In the genomic region with DNA sequence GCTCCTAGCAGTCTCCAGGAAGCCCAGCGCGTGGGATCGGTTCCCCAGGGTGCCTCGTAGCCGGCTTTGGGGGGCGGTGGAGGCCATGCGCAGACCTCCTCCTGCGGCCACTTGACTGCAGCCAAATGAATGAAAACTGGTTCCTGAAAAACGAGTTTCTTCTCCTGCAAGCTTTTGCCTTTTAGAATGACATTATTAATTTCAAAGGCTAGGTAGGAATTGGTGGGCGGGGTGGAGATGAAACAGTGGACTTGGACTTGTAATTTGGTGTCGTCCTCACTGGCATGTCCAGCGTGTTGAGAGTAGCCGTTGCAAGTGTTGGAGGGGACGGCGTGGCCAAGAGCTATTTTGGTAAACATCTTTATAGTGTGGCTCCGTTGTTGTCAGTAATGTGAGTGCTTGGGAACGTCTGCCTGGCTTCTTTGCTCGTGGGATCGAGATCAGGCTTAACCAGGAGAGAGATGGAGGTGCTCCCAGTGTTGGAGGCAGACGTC, we compare ENCODE assay signal across 8 mouse cellular contexts. TPM values are rescaled to one million over a fixed set of nuclear protein-coding genes. Genes with fewer than 3 reads are reported as not detected.
DNase-seq lines count a peak whose midpoint lies in the region; ATAC-seq and TF ChIP-seq lines count a peak whose summit lies in the region.

No protein-coding gene starts in this region.

- H3K4me2 ChIP-seq in neural tube, embryonic 11.5 days (ENCODE audit: low read depth), result peak overlapping the region; percentile 83
- H3K4me2 ChIP-seq in forebrain, embryonic 12.5 days, result peak overlapping the region; percentile 71
- peak overlapping the region; percentile 80 for H3K4me2 ChIP-seq in limb, embryonic 14.5 days (replicated peaks; ENCODE audit: low read depth, low read length, severe bottlenecking)
- peak overlapping the region; percentile 77 for H3K4me2 ChIP-seq in stomach, embryonic 16.5 days (ENCODE audit: low read depth, low read length)

- no peak for TF ChIP-seq POLR2A in limb, embryonic 14.5 days (IDR thresholded peaks at IDR 0.05; ENCODE audit: borderline replicate concordance, extremely low read depth, insufficient read depth, insufficient read length)

- no peak for ATAC-seq in neural tube, embryonic 11.5 days (ENCODE audit: insufficient read depth, low FRiP score, low TSS enrichment)
- ATAC-seq in forebrain, embryonic 12.5 days (ENCODE audit: low FRiP score), result no peak
- no peak for ATAC-seq in limb, embryonic 14.5 days (ENCODE audit: low FRiP score, low read depth)
- ATAC-seq in stomach, embryonic 16.5 days (ENCODE audit: insufficient read depth, low FRiP score), result no peak

- H3K4me3 ChIP-seq in neural tube, embryonic 11.5 days (ENCODE audit: low read depth, low read length), result peak overlapping the region; percentile 85
- peak overlapping the region; percentile 91 for H3K4me3 ChIP-seq in forebrain, embryonic 12.5 days (replicated peaks)
- H3K4me3 ChIP-seq in limb, embryonic 14.5 days (replicated peaks; ENCODE audit: low read length), result peak overlapping the region; percentile 60
- peak overlapping the region; percentile 96 for H3K4me3 ChIP-seq in stomach, embryonic 16.5 days (replicated peaks; ENCODE audit: low read length)

- H3K36me3 ChIP-seq in neural tube, embryonic 11.5 days (ENCODE audit: control insufficient read depth, insufficient read depth, low read length), result peaks cover 11% of the 10 kb centered on the region; the same call in 1 of the 2 replicates
- H3K36me3 ChIP-seq in forebrain, embryonic 12.5 days (replicated peaks), result peaks cover 21% of the 10 kb centered on the region
- peaks cover 20% of the 10 kb centered on the region for H3K36me3 ChIP-seq in limb, embryonic 14.5 days (ENCODE audit: control insufficient read depth, insufficient read depth, low read length)
- peaks cover 16% of the 10 kb centered on the region for H3K36me3 ChIP-seq in stomach, embryonic 16.5 days (ENCODE audit: control insufficient read depth, insufficient read depth, low read length)

- H3K27me3 ChIP-seq in neural tube, embryonic 11.5 days (ENCODE audit: control insufficient read depth, insufficient read depth, low read length), result no peaks in the 10 kb centered on the region
- no peaks in the 10 kb centered on the region for H3K27me3 ChIP-seq in forebrain, embryonic 12.5 days
- H3K27me3 ChIP-seq in limb, embryonic 14.5 days (ENCODE audit: control insufficient read depth, insufficient read depth, low read length), result no peaks in the 10 kb centered on the region
- no peaks in the 10 kb centered on the region for H3K27me3 ChIP-seq in stomach, embryonic 16.5 days (ENCODE audit: control insufficient read depth, insufficient read depth, low read length)

- no peaks in the 10 kb centered on the region for H3K9me3 ChIP-seq in neural tube, embryonic 11.5 days (ENCODE audit: control insufficient read depth, low read length)
- H3K9me3 ChIP-seq in forebrain, embryonic 12.5 days, result no peaks in the 10 kb centered on the region
- no peaks in the 10 kb centered on the region for H3K9me3 ChIP-seq in limb, embryonic 14.5 days (ENCODE audit: control insufficient read depth, low read length)
- H3K9me3 ChIP-seq in stomach, embryonic 16.5 days (replicated peaks; ENCODE audit: control insufficient read depth, low read length), result no peaks in the 10 kb centered on the region

- H3K27ac ChIP-seq in neural tube, embryonic 11.5 days (ENCODE audit: low read depth, low read length), result peak overlapping the region; percentile 94
- H3K27ac ChIP-seq in forebrain, embryonic 12.5 days, result peak overlapping the region; percentile 99
- peak overlapping the region; percentile 94; the same call in 1 of the 2 replicates for H3K27ac ChIP-seq in limb, embryonic 14.5 days (replicated peaks; ENCODE audit: low read depth, low read length)
- peak overlapping the region; percentile 96 for H3K27ac ChIP-seq in stomach, embryonic 16.5 days (ENCODE audit: low read length)

- H3K9ac ChIP-seq in neural tube, embryonic 11.5 days (ENCODE audit: low read length), result peak overlapping the region; percentile 91
- H3K9ac ChIP-seq in forebrain, embryonic 12.5 days, result peak overlapping the region; percentile 98
- H3K9ac ChIP-seq in limb, embryonic 14.5 days (ENCODE audit: low read depth, low read length, severe bottlenecking), result peak overlapping the region; percentile 74
- peak overlapping the region; percentile 95 for H3K9ac ChIP-seq in stomach, embryonic 16.5 days (ENCODE audit: low read length)

- under 1% methylated on average over 20 of the region's 20 CpGs for WGBS in neural tube, embryonic 11.5 days
- under 1% methylated on average over 20 of the region's 20 CpGs for WGBS in forebrain, embryonic 12.5 days
- WGBS in limb, embryonic 14.5 days, result under 1% methylated on average over 20 of the region's 20 CpGs
- WGBS in stomach, embryonic 16.5 days, result under 1% methylated on average over 20 of the region's 20 CpGs

- H3K4me1 ChIP-seq in neural tube, embryonic 11.5 days (ENCODE audit: control insufficient read depth, insufficient read depth, low read length), result peaks cover 11% of the 10 kb centered on the region; the same call in 1 of the 2 replicates
- H3K4me1 ChIP-seq in forebrain, embryonic 12.5 days, result peaks cover 76% of the 10 kb centered on the region
- peaks cover 40% of the 10 kb centered on the region for H3K4me1 ChIP-seq in limb, embryonic 14.5 days (ENCODE audit: control insufficient read depth, insufficient read depth, low read length)
- H3K4me1 ChIP-seq in stomach, embryonic 16.5 days (ENCODE audit: control insufficient read depth, insufficient read depth, low read length), result peaks cover 40% of the 10 kb centered on the region

- DNase-seq in neural tube, embryonic 11.5 days (ENCODE audit: low spot score), result peak; percentile 43
- DNase-seq in neural tube, embryonic 10.5 days (ENCODE audit: extremely low spot score, low spot score), result no peak
- DNase-seq in limb, embryonic 14.5 days (ENCODE audit: low spot score), result no peak
- DNase-seq in ovary, postnatal 36 days (ENCODE audit: low spot score), result no peak
- no peak for DNase-seq in c-Kit-positive CD71-positive TER-119-positive erythroid progenitor cells, embryonic 14.5 days (ENCODE audit: low spot score)
- no peak for DNase-seq in cerebellum, adult 9-11 months

RNA-seq across cellular contexts. Expression of a gene that starts 0.9 kb away (rescaled TPM):
- polyA plus RNA-seq in neural tube, embryonic 11.5 days (2014; fragmentation: Nextera tagmentation; extraction: Ambion mirVana), result 23.6 and 24.3 TPM in 2 replicates
- 23.9 and 26.9 TPM in 2 replicates for polyA plus RNA-seq in forebrain, embryonic 12.5 days (2016; fragmentation: Nextera tagmentation; extraction: Ambion mirVana)
- polyA plus RNA-seq in limb, embryonic 14.5 days (2012; rRNA removed), result 33.5 and 40.7 TPM in 2 replicates
- polyA plus RNA-seq in limb, embryonic 14.5 days (2014; fragmentation: Nextera tagmentation; extraction: Ambion mirVana), result 8.9 and 12.1 TPM in 2 replicates
- 8.5 and 9.3 TPM in 2 replicates for polyA plus RNA-seq in stomach, embryonic 16.5 days (2015; fragmentation: Nextera tagmentation; extraction: Ambion mirVana)

RNA-seq across cellular contexts. Expression of a gene that starts 43.7 kb away (rescaled TPM):
- polyA plus RNA-seq in neural tube, embryonic 11.5 days (2014; fragmentation: Nextera tagmentation; extraction: Ambion mirVana), result 25.3 and 26.7 TPM in 2 replicates
- 18.4 and 20.6 TPM in 2 replicates for polyA plus RNA-seq in forebrain, embryonic 12.5 days (2016; fragmentation: Nextera tagmentation; extraction: Ambion mirVana)
- polyA plus RNA-seq in limb, embryonic 14.5 days (2012; rRNA removed), result 46.3 and 50.7 TPM in 2 replicates
- 60.1 and 60.5 TPM in 2 replicates for polyA plus RNA-seq in limb, embryonic 14.5 days (2014; fragmentation: Nextera tagmentation; extraction: Ambion mirVana)
- polyA plus RNA-seq in stomach, embryonic 16.5 days (2015; fragmentation: Nextera tagmentation; extraction: Ambion mirVana), result 53.1 and 59.9 TPM in 2 replicates
